Mouse (Mus musculus): Measurements from ENCODE around the gene Ciita.
A peak's percentile ranks its signal among the peaks of the same experiment; 100 is the strongest.

Gene Ciita

GRCm38 (mm10) chr16:10559991-10560390 is 80.1 kb downstream of the Ciita start:
- DNase-seq: peak; percentile 59

DNA sequence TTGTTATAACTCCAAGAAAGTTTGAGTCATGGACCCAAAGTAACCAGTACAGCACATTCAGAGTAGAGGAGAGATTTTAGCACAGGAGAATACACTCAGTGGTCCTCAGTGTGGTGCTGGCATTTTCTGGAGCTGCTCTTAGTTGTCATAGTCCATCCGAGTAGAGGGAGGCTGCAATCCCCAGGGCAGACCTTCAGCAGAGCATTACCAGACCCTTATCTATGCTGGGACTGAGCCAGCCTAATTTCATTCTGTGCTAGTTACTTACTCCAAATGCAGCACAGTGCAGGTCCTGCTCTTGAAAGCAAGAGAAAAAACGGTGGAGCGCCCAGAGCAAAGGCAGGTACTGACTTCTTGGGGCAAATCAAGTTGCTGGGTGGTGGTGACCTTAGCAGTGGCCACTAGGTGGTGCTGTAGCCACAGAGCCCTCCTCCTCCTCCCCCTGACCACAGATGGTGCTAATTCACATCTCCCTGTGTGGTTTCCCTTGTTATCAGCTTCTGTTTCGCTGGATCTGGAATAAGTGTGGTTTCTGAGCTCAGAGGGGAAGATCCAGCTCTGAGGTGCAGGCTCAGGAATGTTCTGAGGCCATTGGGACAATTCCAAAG is 85.5 kb downstream of the Ciita start:
- DNase-seq: peak; percentile 81

GRCm38 (mm10) chr16:10567153-10567552 is 87.3 kb downstream of the Ciita start:
- DNase-seq: no peak

DNA sequence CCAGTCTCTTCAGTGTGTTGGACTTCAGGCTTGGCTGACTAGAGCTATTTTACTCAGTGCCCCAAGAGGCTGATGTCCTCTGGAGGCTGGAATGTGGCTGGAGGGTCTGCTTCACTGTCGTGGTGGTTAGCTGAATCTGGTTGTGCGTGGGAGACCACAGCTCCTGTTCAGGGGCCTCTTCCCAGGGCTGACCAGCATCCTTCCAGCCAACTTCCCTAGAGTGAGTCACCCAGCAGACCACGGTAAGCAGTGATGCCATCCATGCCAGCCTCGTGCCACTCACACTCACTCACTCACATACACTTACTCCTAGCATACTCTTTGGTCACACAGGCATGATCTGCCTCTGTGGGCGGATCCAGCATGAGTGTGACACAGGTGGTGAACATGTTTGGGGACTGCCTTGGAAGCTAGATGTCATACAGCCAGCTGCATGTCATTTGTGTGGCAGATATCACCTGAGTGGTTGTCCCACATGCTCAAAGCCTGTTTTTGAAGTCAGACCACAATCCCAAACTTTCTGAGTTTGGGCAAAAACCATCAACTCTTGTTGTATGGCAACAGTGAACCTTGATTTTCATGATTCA is 90.0 kb downstream of the Ciita start:
- DNase-seq: no peak

DNA sequence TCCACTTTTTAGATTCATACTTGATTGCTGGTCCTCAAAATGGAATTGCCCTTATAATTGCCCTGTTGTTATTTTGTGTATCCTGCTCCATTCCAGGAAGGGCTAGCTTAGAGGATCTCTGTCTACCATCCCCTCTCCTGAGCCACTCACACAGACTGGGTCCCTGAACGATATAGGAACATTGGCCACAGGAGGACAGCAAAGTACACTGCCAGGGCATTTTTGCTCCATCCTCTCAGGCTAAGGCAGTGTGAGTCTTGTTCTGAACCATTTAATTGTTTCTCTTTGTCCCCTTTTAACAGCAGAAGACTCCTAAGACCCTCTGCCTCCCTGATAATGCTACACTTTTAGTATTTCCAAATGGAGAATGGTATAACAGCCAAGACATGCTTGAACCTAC is 90.8 kb downstream of the Ciita start:
- DNase-seq: peak; percentile 42

GRCm38 (mm10) chr16:10571820-10572219 is 92.0 kb downstream of the Ciita start:
- DNase-seq: no peak

DNA sequence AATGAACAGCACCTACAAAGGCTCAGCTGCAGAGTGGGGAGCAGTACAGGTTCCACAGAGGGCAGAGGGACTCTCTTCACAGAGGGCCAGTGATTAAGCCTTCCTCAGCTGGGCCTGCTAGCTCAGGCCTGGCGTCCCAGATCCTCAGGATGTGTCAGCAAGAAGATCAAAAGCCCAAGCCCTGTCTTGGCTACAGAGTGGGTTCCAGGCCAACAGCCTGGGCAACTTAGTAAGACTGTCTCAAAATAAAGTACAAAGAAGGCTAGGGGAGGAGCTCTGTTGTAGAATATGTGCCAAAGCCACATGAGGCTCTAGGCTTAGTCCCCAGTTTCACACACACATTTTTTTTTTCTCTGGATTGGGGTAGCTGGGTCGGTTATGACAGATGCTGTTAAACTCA is 95.1 kb downstream of the Ciita start:
- DNase-seq: no peak

GRCm38 (mm10) chr16:10575915-10576314 is 96.1 kb downstream of the Ciita start:
- DNase-seq: no peak

DNA sequence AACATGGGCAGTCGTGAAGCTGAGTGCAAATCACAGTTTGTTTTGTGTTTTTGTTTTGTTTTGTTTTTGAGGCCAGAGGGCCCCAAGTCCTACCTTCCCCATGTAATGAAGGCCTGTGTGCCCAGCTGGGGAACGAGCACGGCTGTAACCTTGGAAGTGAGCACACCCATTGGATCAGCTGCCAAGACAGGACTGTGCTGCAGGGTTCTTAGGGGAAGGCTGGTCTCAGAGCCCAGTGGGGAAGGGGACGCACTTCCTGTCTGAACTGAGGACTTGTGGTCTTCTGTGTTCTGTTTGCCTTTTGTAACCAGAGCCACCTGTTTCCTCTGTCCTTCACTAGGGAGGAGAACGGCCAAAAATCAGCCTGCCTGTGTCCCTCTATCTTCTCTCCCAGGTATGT is 97.7 kb downstream of the Ciita start:
- no peak for DNase-seq
